Mouse (Mus musculus): ENCODE measurements at regions not wholly inside any gene's neighbourhood (a gene's known extent, or its start where the extent isn't known, plus 50 kb on each side); places are given as distances from the start of the nearest gene placed in this dataset.

DNA sequence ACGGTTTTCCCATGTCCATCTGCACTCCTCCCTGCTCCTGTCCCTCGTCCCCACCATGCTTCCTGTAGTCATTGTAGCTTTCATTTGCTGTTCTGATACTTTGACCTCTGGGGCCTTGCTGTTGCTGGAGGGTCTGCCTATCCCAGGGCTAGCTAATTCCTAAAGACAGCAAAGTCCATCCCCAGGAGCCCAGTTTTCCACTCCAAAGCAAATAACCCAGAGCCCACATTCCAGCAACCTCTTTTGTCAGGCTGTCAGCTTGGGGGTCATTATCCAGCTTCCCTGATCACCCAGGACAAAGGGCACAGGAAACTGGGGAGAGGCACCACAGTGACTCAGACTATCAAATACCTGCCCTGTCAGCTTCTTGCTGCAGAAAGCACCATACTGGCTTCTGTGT, 139.9 kb upstream of the Tab2 start:
- 12% methylated on average over 2 of the region's 2 CpGs for WGBS
- 0 out of 2 replicates have a peak, but pooled peaks cover 4% of the 10 kb centered on the region for H3K9me3 ChIP-seq (replicated peaks)
- H3K4me2 ChIP-seq (replicated peaks) = no peak overlapping the region
- no peak for ATAC-seq (ENCODE audit: low FRiP score)
- no peak overlapping the region for H3K9ac ChIP-seq
- no peak overlapping the region for H3K27ac ChIP-seq
- H3K27me3 ChIP-seq = no peaks in the 10 kb centered on the region
- H3K36me3 ChIP-seq = no peaks in the 10 kb centered on the region
- no peak overlapping the region for H3K4me3 ChIP-seq
- 0 out of 2 replicates have a peak, but pooled peaks cover 4% of the 10 kb centered on the region for H3K4me1 ChIP-seq

DNA sequence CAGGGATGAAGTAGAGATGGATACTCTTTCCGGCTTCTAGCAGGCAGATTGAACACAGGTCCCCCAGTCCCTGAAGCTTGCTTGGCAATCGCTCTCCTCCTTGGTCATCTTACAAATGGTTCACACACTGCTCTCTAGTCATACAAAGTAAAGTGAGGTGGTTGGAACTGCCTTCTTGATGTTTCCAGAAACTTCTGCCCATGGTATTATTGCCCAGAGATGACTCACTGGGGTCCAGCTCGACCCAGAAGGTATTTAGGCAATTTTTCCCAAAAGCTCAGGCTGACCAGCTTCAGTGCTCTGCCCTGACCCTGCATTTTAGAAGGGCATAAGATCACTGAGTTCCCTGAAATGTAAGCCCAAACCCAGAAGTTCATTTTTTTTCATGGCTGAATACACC, 139.2 kb upstream of the Tab2 start:
- Histone ChIP-seq H3K36me3 (no peaks in the 10 kb centered on the region), H3K4me2 (replicated peaks) (no peak overlapping the region), H3K9ac (no peak overlapping the region), H3K27ac (no peak overlapping the region), H3K4me1 (0 out of 2 replicates have a peak, but pooled peaks cover 4% of the 10 kb centered on the region), H3K4me3 (no peak overlapping the region), H3K27me3 (no peaks in the 10 kb centered on the region), H3K9me3 (replicated peaks) (0 out of 2 replicates have a peak, but pooled peaks cover 4% of the 10 kb centered on the region)
- WGBS = 78% methylated on average over 3 of the region's 3 CpGs
- no peak for ATAC-seq (ENCODE audit: low FRiP score)

DNA sequence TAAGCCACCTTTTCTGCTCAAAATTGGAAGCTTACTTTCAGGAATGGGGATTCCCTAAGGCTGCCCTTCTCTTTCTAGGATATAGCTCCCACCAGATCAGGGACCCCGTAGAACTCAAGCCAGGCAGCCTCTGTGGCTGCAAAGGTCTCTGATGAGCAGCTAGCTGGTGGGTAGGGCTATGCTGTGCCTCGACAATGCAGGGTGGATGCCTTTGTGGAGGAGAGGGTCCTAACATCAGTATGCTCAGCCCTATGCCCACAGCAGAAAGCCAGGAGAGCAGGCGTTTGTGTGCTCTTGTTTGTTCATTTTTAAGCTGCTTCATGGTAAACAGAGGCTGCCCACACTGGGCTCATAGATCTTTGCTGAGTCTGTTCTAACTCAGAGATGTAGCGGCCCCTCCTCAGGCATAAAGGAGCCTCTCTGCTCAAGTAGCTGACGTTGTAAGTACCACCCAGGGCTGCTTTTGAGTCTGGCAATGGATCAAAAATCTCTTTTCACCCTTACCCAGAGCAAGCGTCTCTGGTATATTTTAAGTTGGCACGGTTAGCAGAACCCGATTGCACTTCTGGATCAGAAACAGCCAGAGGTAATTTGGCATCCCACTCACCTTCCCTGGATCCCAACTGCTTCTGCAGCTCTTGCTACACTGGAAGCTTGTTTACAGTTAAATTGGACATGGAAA, 136.0 kb upstream of the Tab2 start:
- Histone ChIP-seq H3K9me3 (replicated peaks) (no peaks in the 10 kb centered on the region), H3K4me2 (replicated peaks) (no peak overlapping the region), H3K9ac (no peak overlapping the region), H3K27ac (no peak overlapping the region), H3K4me3 (no peak overlapping the region), H3K27me3 (no peaks in the 10 kb centered on the region), H3K36me3 (no peaks in the 10 kb centered on the region), H3K4me1 (peaks cover 10% of the 10 kb centered on the region; the same call in 1 of the 2 replicates)
- ATAC-seq (ENCODE audit: low FRiP score) = no peak
- WGBS = 60% methylated on average over 8 of the region's 8 CpGs

DNA sequence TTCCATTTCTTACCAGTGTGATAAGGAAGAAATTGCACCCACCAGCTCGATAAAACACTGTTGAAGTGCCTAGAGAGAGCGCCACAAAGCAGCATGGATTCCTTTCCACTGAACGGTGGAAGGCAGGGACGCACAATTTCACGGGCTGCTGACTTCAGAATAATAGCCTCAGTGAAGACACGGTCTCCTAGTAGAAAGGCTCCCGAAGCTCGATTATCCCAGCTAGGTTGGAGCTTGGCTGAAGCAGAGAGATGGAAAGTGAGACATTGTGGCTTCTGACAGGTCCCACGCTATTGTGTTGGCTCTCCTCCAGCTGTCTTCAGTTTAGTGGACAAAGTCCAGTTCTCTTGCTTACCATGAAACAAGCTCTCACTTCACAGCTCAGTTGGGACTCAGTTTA, 133.3 kb upstream of the Tab2 start:
- WGBS = 19% methylated on average over 9 of the region's 9 CpGs
- H3K9me3 ChIP-seq (replicated peaks) = no peaks in the 10 kb centered on the region
- H3K36me3 ChIP-seq = no peaks in the 10 kb centered on the region
- no peaks in the 10 kb centered on the region for H3K27me3 ChIP-seq
- no peak overlapping the region for H3K4me3 ChIP-seq
- H3K4me1 ChIP-seq = peaks cover 5% of the 10 kb centered on the region; the same call in 1 of the 2 replicates
- H3K4me2 ChIP-seq (replicated peaks) = no peak overlapping the region
- peak overlapping the region; percentile 41; the same call in 1 of the 2 replicates for H3K27ac ChIP-seq
- peak; percentile 88 for ATAC-seq (ENCODE audit: low FRiP score)
- no peak overlapping the region for H3K9ac ChIP-seq

DNA sequence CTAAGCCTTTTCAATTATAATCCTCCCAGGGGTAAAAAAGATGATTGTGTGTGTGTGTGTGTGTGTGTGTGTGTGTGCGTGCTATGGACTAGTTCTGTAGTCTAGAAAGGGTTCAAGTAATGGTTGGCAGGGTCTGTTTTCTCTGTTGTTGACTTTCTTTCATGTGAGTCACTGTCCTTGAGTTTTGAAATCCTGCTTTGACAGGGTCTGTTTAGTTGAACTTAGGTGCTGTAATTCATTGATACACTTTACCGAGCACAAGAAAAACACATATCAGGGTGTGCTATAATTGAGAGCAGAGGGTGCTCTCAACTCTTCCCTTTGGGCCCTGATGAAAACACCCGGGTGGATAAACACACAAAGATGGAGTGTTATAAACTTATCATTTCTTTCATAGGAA, 132.7 kb upstream of the Tab2 start:
- H3K4me1 ChIP-seq = peaks cover 5% of the 10 kb centered on the region; the same call in 1 of the 2 replicates
- no peaks in the 10 kb centered on the region for H3K27me3 ChIP-seq
- H3K36me3 ChIP-seq = no peaks in the 10 kb centered on the region
- H3K4me3 ChIP-seq = no peak overlapping the region
- WGBS = 68% methylated on average over 3 of the region's 3 CpGs
- H3K9ac ChIP-seq = no peak overlapping the region
- H3K9me3 ChIP-seq (replicated peaks) = no peaks in the 10 kb centered on the region
- ATAC-seq (ENCODE audit: low FRiP score) = no peak
- H3K4me2 ChIP-seq (replicated peaks) = no peak overlapping the region
- H3K27ac ChIP-seq = no peak overlapping the region

DNA sequence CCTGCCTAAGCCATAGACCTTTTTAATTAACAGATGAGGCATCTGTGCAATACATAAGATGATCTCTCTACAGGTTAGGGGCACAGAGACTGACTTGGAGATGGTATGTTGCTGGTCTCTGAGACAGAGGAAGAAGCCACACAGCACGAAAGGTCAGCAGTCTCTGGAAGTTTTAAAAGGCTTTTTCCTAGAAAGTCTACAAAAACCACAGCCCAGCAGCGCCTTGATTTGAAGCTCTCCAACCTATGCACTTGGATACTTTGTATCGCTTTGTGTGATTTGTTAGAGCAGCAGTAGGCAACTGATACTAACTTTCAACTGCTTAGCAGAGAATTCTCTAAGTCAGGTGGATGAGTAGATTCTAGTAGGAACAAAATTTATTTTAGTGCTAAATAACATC, 132.3 kb upstream of the Tab2 start:
- no peak overlapping the region for H3K4me2 ChIP-seq (replicated peaks)
- ATAC-seq (ENCODE audit: low FRiP score) = no peak
- no peak overlapping the region for H3K4me3 ChIP-seq
- no peaks in the 10 kb centered on the region for H3K27me3 ChIP-seq
- no peak overlapping the region for H3K9ac ChIP-seq
- H3K4me1 ChIP-seq = peaks cover 5% of the 10 kb centered on the region; the same call in 1 of the 2 replicates
- no peak overlapping the region for H3K27ac ChIP-seq
- no peaks in the 10 kb centered on the region for H3K9me3 ChIP-seq (replicated peaks)
- WGBS = 94% methylated on average over 3 of the region's 3 CpGs
- no peaks in the 10 kb centered on the region for H3K36me3 ChIP-seq

DNA sequence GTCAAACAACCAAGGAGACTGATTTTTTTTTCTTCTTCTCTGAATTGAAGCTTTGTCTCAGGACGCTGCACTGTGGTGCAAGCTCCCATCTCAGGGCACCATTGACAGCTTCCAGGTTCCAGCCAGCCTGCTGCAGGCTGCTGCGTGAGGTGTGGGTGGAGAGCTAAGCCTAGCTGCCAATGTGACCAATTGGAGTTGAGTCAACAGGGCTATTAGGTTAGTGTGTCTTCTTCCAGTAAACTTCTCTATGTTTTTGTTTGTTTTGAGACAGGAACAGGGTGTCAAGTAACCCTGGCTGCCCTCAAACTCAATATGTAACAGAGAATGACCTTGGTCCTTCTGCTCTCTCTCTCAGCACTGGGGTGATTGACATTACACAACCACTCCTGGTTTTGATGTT, 131.1 kb upstream of the Tab2 start:
- Histone ChIP-seq H3K27me3 (no peaks in the 10 kb centered on the region), H3K9ac (no peak overlapping the region), H3K4me3 (no peak overlapping the region), H3K36me3 (no peaks in the 10 kb centered on the region), H3K4me2 (replicated peaks) (no peak overlapping the region), H3K9me3 (replicated peaks) (no peaks in the 10 kb centered on the region), H3K4me1 (peaks cover 5% of the 10 kb centered on the region; the same call in 1 of the 2 replicates), H3K27ac (no peak overlapping the region)
- ATAC-seq (ENCODE audit: low FRiP score) = no peak
- WGBS = 36% methylated on average over 2 of the region's 2 CpGs

DNA sequence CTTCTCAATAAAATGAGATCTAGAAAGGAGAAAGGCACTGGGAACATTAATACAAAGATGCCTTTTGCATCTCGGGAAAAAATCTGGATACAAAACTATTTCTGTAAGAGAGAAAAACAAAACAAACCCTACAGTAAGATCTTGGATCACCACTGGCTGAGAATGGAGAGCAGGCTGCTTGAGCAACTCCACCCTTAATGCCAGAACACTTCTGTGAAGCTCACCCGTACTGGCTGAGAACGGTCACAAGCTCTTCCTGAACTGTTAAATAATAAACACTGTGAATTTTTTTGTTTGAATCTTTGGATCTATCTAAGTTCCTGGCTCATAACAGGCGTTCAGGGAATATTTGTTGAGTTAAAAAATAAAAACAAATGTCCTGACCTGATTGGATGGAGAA, 130.4 kb upstream of the Tab2 start:
- no peak overlapping the region for H3K4me2 ChIP-seq (replicated peaks)
- H3K9me3 ChIP-seq (replicated peaks) = no peaks in the 10 kb centered on the region
- ATAC-seq (ENCODE audit: low FRiP score) = no peak
- no peak overlapping the region for H3K9ac ChIP-seq
- no peak overlapping the region for H3K27ac ChIP-seq
- WGBS = 80% methylated on average over 4 of the region's 4 CpGs
- H3K4me1 ChIP-seq = peaks cover 5% of the 10 kb centered on the region; the same call in 1 of the 2 replicates
- H3K27me3 ChIP-seq = no peaks in the 10 kb centered on the region
- no peak overlapping the region for H3K4me3 ChIP-seq
- no peaks in the 10 kb centered on the region for H3K36me3 ChIP-seq

DNA sequence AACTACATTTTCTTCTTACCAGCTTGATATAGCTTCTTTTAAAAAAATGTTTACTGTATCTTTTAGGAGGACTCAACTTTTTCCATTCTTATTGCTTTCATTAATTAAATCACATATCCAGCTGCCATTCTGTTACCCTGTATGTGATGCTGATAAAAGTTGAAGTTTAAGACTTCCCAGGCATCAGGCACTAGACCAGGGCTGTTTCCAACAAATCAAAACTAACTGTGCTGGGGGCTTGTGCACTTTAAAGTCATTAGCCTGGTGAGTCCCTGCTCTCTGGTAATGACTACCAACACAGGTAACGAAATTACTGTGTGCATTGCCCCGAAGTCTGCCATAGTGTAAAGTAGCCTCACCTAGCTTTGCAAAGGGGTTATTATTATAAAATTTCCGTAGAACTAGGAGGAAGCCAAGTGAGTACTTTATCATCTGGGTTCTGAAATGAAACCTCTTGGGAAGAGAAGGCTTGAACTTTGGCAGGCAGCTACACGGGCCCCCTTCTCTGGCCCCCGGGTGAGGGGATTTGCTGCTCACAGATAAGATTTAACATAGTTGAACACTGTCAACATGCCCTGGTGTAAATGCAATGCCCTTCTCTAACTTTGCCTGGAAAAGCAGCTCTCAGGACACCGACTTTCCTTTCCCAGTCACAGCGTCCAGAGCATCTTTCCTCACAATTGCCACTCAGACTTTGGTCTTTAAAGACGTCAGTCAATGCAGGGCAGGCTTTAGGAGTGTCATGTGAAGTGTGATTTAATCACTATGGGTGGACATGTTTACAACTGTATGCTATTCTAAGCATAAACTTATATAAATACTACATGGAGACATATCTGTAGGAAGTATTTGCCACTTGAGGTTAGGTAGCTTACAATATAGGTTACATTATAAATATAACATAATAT, 122.1 kb upstream of the Tab2 start:
- Histone ChIP-seq H3K36me3 (no peaks in the 10 kb centered on the region), H3K27me3 (no peaks in the 10 kb centered on the region), H3K9me3 (replicated peaks) (no peaks in the 10 kb centered on the region), H3K9ac (no peak overlapping the region), H3K27ac (no peak overlapping the region), H3K4me3 (no peak overlapping the region), H3K4me1 (no peaks in the 10 kb centered on the region), H3K4me2 (replicated peaks) (no peak overlapping the region)
- ATAC-seq (ENCODE audit: low FRiP score) = no peak
- 81% methylated on average over 8 of the region's 8 CpGs for WGBS

DNA sequence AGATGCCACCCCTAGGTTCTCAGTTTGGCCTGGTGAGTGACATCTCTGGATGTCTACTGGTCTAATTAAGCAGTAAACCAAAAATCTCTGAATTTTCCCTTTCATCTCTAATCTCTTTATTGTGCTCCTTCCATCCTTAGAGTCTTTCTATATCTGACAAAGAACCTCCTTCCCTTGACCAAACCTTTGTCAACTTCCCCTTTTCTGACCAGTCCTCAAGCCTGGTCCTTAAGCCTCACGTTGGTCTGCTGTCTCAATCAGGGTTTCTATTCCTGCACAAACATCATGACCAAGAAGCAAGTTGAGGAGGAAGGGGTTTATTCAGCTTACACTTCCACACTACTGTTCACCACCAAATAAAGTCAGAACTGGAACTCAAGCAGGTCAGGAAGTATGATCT, 116.4 kb upstream of the Tab2 start:
- ATAC-seq (ENCODE audit: low FRiP score) = no peak
- 68% methylated on average over 1 of the region's 1 CpGs for WGBS
- no peaks in the 10 kb centered on the region for H3K36me3 ChIP-seq
- H3K27me3 ChIP-seq = no peaks in the 10 kb centered on the region
- H3K27ac ChIP-seq = no peak overlapping the region
- no peak overlapping the region for H3K4me2 ChIP-seq (replicated peaks)
- H3K9ac ChIP-seq = no peak overlapping the region
- H3K9me3 ChIP-seq (replicated peaks) = no peaks in the 10 kb centered on the region
- no peaks in the 10 kb centered on the region for H3K4me1 ChIP-seq
- H3K4me3 ChIP-seq = no peak overlapping the region

DNA sequence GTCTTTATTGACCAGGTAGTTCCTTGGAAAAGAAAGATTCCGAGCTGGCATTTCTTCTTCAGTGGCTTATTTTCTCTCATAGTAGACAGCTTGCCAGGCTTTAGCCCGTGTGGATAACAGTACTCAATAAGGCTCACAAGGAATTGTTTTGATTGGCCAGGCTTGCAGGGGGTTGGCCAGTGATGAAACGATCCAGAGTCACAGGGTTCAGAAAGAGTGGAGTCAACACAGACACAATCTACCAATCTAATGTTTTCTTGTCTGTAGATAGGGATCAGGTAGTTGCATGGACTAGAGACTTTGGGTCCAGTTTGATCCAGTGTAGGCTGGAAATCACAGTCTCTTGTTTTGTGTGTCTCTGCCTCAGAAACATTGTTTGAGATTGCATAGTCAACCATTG, 115.8 kb upstream of the Tab2 start:
- Histone ChIP-seq H3K27me3 (no peaks in the 10 kb centered on the region), H3K9me3 (replicated peaks) (no peaks in the 10 kb centered on the region), H3K4me1 (no peaks in the 10 kb centered on the region), H3K4me3 (no peak overlapping the region), H3K27ac (no peak overlapping the region), H3K4me2 (replicated peaks) (no peak overlapping the region), H3K36me3 (no peaks in the 10 kb centered on the region), H3K9ac (no peak overlapping the region)
- ATAC-seq (ENCODE audit: low FRiP score) = no peak
- WGBS = 75% methylated on average over 3 of the region's 3 CpGs

DNA sequence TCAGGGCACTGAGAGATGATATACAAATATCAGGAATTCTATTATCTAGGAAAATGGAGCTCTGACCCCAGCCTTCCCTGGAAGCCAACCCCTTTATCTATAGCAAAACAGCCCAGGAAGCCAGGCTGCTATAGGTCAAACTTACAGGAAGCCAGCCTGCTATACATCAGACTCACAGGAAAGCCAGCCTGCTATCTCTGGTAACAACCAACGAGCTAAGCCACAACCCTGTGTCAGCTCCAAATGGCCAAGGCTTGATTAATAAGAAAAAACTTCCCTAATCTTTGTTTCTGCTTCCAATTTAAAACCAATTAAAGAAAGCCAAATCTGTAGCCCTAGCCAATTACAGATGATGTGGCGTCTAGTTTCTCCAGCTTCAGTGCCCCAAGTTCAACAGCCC, 114.4 kb upstream of the Tab2 start:
- no peak overlapping the region for H3K4me2 ChIP-seq (replicated peaks)
- WGBS = 64% methylated on average over 2 of the region's 2 CpGs
- no peak overlapping the region for H3K27ac ChIP-seq
- H3K9me3 ChIP-seq (replicated peaks) = no peaks in the 10 kb centered on the region
- H3K36me3 ChIP-seq = no peaks in the 10 kb centered on the region
- no peak overlapping the region for H3K9ac ChIP-seq
- no peak overlapping the region for H3K4me3 ChIP-seq
- H3K4me1 ChIP-seq = no peaks in the 10 kb centered on the region
- H3K27me3 ChIP-seq = no peaks in the 10 kb centered on the region
- ATAC-seq (ENCODE audit: low FRiP score) = no peak

Measured in hindbrain, embryonic 12.5 days (tissue).